Mouse (Mus musculus): Measurements from ENCODE around the gene Naa38. TPM values are rescaled to one million over a fixed set of nuclear protein-coding genes. Genes with fewer than 3 reads are reported as not detected.

Naa38 gene
- total RNA-seq, 1 experiment from 2014 or later = 93.2 TPM

DNA sequence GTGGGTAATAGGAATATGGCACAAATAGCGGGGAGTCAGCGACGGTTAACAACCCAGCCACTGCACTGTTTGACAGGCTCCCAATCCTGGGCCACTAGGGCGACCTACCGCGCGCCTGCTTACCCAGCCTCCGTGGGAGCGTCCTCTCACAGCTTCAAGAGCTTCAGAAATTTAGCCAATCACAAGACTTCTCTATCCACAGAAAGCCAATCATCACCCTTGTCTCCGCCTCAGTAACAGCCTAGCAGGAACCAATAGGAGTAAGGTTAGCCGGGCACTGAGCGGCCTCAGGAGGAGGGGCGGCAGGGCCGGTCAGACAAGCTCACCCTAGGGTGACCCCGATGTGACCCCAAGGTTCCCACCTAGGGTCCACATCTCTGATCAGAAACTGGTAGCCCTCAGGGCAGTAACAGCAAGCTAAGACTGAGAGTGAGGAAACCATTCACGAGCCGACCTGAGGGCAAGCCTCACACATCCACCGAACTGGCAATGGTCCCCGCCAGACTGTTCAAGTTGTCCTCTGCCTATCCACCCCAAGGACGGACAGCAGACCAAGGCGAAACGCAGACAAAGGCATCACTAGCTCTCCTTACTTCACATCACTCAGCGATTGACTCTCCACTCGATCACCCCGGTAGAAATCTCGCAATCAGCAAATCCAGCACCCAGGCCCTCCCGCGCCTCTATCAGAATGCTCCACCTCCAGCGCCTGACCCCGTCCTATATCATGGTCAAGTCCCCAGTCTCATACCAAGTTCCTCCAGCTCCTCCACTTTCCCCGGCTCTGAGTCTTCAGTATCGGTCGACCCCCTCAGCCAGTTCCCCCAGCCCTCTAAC, 13.5 kb downstream of the Naa38 start:
- ATAC-seq (replicated peaks in 1 of 2; ENCODE audit: insufficient read depth in 1 of 2, low FRiP score in 2 of 2, low TSS enrichment in 1 of 2, low read depth in 1 of 2, poor library complexity in 2 of 2, severe bottlenecking in 2 of 2) = peak; percentile 64 to 72

DNA sequence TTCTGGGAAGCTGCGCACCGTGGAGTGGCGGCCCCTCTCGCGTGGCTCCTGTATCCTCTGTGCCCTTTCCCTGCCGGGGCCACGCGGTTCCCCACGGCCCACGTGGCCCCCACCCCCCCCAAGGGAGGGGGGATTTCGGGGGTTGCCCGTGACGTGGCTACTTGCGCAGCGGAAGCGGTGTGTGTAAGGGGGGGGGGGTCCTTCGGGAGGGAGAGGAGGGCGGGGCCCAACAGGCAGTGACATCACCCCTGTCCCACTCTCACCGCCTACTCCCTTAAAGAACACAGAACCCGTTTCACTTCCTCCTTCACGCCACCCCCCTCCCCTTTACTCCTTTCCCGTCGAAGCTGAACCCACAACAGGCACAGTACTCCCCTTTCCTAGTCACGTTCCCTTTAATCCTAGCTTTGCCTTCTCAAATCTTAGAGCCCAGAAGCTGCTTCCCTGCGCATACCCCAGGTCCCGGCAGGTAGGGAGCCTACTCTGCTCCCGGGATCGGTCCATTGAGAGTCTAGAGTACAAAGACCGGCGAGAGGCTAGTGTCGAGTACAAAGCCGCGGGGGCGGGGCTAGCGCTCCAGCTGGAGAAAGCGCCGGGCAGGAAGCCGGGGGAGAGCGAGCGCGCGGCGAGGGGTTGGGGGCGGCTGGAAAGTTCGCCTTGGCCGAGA, 14.2 kb downstream of the Naa38 start:
- peak; percentile 30 to 34; a peak in 2 of 4 replicates for ATAC-seq (replicated peaks in 1 of 2; ENCODE audit: insufficient read depth in 1 of 2, low FRiP score in 2 of 2, low TSS enrichment in 1 of 2, low read depth in 1 of 2, poor library complexity in 2 of 2, severe bottlenecking in 2 of 2)

DNA sequence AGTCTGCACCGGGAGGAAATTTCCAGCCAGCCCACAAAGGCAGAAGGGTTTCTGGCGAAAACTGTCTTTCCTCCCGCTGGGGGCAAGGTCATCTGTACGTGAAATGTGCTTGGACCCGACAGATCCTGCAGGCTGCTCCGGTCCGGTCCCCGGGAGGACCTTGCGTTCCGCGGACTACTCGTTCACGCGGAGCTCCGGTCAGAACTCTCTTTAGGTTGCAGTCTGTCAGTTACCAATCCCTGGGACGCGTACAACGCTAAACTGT, 14.7 kb downstream of the Naa38 start:
- no peak for ATAC-seq (replicated peaks in 1 of 2; ENCODE audit: insufficient read depth in 1 of 2, low FRiP score in 2 of 2, low TSS enrichment in 1 of 2, low read depth in 1 of 2, poor library complexity in 2 of 2, severe bottlenecking in 2 of 2)

DNA sequence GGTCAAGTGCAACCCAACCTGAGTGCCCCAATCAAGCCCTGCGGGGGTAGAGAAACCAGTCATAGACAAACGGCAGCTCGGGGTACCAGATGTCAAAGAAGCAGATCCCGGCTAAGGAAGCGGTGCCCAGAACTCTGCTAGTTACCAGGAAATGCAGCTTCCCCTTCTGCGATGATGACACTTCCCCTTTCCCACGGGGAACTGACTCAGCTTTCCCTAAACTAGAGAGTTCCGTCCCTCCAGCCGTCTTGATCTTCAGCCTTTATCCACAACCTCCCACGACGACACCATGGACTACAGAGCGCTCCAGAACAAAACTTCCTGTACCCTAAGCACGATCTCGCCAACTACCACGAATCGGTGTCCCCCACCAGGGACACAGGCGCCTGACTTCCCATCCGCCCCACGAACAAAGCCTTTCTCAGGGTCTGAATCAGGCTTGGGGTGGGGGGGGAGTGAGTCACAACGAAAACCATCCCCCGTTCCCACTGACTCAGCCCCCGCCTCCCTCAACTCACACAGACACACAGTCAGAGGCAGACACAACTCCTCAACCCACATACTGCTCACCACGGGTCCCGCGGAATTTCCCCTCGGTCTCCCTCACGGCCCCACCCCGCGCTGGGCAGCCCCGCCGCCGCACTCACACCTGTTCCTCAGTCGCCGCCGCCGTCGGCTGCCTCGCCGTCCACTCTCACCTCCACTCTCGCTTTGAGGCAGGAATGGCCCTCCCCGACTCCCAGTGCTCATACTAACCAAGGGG, 15.2 kb downstream of the Naa38 start:
- peak; percentile 1 to 22; a peak in 2 of 4 replicates for ATAC-seq (replicated peaks in 1 of 2; ENCODE audit: insufficient read depth in 1 of 2, low FRiP score in 2 of 2, low TSS enrichment in 1 of 2, low read depth in 1 of 2, poor library complexity in 2 of 2, severe bottlenecking in 2 of 2)

DNA sequence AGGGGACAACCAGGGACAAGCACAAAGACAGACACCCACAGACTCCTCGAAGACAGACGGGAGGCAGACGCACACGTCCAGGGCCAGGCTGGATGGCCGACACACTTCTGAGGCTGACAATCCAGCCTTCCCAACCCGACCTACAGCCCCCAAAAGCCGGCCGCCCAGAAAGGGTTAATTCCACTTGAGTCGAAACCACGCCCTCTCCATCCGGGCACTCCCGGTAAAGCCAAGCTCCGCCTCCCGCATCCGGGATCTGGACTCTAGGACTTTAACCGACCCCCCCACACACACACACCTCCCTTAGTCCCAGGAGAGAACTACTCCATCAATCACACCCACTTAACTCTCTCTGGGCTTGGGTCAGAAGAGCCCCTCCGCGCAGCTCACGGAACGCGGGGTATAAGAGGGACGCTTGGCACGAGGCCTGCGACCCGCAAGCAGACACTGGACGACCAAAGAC, 15.8 kb downstream of the Naa38 start:
- ATAC-seq (replicated peaks in 1 of 2; ENCODE audit: insufficient read depth in 1 of 2, low FRiP score in 2 of 2, low TSS enrichment in 1 of 2, low read depth in 1 of 2, poor library complexity in 2 of 2, severe bottlenecking in 2 of 2) = peak; percentile 6 to 8; a peak in 1 of 4 replicates

DNA sequence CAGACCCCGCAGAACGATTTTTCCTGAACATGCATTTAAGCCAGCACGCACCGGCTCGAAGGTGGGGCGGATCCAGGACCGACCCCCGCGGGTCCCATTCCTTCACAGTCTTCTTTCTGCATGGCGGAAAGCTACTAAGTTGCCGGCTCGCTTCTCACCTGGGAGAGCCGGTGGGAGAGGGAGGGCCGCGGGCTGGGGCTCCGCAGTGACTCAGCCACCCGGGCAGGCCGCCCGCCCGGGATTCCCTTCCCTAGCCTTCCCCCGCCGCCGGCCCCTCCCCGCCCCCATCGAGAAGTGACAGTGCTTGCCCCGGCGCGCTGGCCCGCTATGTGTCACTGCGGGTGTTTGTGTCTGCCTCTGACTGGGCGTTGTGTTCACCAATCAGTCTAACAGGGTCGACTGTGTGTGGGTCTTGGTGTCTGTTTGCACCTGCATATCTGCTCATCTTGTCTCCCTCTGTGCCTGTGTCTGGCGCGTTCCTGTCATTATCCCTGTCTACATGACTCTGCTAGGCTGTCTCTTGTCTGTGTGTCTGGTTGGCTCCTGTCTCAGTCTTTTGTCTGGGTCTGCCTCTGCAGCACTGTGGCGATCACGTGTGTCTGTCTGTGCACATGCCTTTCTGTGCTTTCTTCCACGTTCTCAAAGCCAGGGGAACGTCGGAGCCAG, 16.4 kb downstream of the Naa38 start:
- no peak for ATAC-seq (replicated peaks in 1 of 2; ENCODE audit: insufficient read depth in 1 of 2, low FRiP score in 2 of 2, low TSS enrichment in 1 of 2, low read depth in 1 of 2, poor library complexity in 2 of 2, severe bottlenecking in 2 of 2)

DNA sequence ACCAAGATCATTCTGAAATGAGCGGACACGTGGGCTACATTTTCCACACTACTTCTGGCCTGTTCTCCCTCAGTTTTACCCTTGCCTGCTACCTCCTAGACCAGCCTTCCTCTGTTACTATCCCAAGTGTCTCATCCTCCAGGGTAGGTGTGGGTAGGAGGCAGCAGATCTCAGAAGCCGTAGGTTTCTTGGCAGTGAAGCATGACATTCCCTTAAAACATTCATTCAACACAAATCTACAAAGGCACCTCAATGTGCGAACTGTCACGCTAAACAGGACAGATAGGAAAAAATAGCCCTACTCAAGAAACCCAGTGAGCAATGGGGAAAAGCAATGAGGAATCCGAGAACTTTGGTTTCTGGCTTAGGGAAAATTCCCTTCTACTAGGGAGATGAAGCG, 17.3 kb downstream of the Naa38 start:
- ATAC-seq (replicated peaks in 1 of 2; ENCODE audit: insufficient read depth in 1 of 2, low FRiP score in 2 of 2, low TSS enrichment in 1 of 2, low read depth in 1 of 2, poor library complexity in 2 of 2, severe bottlenecking in 2 of 2) = no peak

DNA sequence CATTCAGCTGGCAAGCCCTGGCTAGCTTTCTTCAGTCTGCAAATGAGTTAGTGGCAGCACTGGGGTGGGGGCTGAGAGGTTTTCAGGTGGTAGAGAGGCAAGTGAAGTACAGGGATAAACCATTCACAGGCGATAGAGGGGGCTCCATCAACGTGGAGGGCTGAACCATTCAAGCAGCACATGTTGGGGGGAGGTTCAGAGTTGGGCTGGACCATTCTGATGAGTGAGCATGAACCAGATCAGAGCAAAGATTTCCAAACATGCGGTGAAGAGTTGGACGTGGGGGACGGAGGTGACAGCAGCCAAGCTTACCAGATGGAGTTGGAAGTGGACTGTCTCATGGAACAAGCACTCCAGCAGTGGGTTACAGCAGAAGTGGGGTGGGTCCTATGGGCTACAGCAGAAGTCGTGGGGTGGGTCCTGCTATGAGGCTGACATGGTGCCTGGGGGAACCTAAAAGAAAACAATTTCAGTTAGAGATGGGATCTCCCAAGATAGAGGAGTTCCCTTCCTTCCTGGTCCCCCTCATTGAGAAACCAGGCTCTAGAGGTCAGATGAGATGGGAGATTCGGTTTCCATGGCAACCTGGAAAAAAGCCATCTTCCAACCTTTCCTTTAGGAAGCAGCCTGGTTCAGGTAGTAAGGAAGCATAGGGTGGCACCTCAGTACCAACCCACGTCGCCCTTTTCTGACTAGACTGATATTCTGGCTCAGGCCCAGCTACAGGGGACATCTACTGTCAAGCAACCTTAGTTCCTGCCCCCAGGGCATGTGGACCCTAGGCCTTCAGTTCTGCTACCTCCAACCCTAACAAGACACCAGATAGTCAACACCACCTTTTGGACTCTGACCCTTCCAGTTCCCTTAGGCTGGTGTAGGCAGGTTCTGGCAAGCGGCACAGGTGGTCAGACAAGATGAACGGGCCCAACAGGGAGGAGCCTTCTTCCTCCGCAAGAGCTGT, 18.2 kb downstream of the Naa38 start, which contains the start of gene Kdm6b:
Gene Kdm6b (minus strand): TSS at position 455 of the 961 bp plus-strand sequence.
- no peak for ATAC-seq (replicated peaks in 1 of 2; ENCODE audit: insufficient read depth in 1 of 2, low FRiP score in 2 of 2, low TSS enrichment in 1 of 2, low read depth in 1 of 2, poor library complexity in 2 of 2, severe bottlenecking in 2 of 2)

DNA sequence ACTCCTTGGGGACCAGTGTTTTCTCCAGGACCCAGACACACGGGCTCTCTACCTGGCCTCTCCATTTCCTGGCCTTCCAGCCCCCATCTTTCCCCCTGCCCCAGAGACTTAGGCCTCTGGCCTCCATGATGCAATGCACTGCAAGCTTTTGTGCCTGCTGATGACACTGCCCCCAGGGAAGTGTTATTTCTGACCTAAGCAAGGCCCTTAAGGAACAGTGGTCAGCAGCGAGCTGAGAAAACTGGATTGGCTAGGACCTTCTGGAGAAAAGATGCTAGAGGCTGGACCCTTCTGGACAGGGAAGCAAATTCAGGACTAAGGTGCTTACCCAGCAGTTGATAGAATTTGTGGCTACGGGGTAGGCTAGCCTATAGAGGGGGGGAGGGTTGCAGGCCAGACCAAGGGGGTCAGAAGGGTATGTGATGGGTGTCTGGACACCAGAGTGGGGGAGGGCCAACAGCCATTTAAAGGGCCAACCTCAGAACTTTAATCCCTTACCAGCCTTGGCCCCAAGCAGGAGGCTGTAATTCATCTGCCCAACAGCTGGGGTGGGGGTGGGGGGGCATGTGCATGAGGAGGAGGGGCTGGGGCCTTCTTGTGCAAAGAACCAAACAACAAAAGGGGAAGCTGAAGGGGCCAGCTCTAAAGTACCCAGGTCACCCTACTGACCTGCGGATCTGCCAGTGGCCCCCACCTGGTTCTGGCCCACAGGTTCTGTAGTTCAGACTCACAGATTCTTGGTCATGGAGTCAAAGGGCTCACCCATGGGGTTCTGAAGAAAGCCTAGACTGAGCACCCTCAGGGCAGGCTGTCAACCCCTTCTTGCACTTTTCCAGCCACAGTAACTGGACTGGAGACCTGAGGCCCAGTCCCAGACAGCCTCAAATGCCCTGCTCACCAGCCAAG, 19.4 kb downstream of the Naa38 start:
- no peak for ATAC-seq (replicated peaks in 1 of 2; ENCODE audit: insufficient read depth in 1 of 2, low FRiP score in 2 of 2, low TSS enrichment in 1 of 2, low read depth in 1 of 2, poor library complexity in 2 of 2, severe bottlenecking in 2 of 2)

DNA sequence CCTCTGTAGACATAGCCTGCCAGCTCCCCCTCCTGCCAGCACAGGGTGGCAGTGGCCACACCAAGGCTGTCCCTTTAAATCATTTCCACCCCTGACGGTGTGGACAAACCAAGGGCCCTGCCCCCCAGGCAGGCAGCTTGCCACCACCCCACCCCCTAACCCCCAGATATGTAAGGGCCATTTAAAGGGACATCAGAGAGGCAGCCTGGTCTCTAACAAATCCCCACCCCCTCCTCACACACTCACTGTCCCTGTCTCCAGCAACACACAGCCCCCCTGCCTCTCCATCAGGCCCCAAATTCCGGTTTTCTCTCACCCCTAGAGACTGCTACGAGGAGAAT, 20.0 kb downstream of the Naa38 start:
- no peak for ATAC-seq (replicated peaks in 1 of 2; ENCODE audit: insufficient read depth in 1 of 2, low FRiP score in 2 of 2, low TSS enrichment in 1 of 2, low read depth in 1 of 2, poor library complexity in 2 of 2, severe bottlenecking in 2 of 2)

DNA sequence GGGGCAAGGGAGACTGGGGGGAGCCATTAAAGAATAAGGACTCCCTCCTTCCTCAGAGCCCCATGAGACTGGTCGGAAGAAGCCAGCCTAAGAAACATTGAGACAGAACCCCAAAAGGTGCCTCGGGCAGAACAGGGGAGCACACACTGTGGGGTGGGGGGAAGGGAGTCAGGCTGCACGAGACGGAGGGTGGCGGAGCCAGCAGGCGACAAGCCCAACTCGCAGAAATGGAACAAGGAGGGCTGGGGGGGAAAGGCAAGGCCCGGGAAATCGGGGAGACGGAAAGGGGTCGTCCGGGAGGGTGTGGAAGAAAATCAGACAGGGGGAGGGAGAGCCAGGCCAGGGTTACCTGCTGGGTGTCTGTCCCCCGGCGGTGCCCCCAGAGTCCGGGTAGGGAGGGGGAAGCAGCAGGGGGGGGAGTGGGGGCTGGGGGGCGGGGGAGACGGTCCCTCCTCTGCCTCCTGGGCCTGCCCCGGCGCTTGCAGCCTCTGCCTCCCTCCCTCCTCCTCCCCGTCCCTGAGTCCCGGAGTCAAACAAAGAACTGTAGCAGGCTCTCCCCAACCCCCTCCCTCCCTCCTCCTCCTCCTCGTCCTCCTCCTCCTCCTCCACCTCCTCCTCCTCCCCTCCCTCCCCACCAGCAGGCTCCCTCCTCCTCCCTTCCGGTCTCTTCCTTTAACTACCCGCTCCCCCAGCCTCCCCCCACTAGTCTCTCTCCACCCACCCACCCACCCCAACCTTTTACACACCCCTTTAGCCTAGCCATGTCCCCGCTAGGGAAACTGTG, 20.6 kb downstream of the Naa38 start:
- ATAC-seq (replicated peaks in 1 of 2; ENCODE audit: insufficient read depth in 1 of 2, low FRiP score in 2 of 2, low TSS enrichment in 1 of 2, low read depth in 1 of 2, poor library complexity in 2 of 2, severe bottlenecking in 2 of 2) = no peak

DNA sequence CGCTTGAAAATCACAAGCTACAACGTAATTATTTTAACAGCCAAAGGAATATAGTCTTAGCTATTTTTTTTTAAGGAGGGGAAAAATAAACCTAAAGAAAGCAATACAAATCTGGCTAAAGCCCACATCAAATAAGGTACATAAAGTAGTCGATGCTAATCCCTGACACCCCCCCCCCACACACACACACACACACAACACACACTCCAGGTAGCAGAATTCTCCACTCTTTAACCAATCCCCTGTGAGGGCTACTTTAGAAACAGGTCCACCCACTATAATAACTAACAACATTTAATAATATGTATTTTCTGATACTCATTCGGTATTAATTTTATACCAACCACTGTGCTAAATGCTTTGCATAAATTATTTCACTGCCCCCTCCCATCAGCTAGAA, 21.2 kb downstream of the Naa38 start:
- no peak for ATAC-seq (replicated peaks in 1 of 2; ENCODE audit: insufficient read depth in 1 of 2, low FRiP score in 2 of 2, low TSS enrichment in 1 of 2, low read depth in 1 of 2, poor library complexity in 2 of 2, severe bottlenecking in 2 of 2)

DNA sequence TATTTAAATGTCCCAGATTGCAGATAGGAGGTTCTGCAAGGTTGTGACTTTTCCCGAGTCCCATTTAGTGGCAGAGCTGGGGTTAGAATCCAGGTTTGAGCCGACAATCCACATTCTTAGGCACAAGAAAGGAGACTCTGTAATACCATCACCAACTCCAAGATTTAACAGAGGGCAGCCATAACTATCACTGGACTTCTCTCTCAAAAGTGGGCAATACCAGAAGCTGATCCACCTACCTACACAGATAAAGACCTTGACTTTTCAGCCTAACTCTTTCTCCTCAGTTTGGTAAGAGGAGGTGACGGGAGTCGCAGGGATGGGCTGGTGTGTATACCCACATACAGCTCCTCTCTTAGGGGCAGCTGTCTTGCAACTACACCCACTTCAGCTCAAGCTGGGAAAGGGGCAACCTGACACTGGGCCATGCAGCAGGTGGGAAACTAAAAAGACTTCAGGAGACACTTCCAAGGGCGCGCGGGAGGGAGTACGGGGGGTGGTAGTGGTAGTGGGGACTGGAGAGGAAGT, 21.7 kb downstream of the Naa38 start:
- ATAC-seq (replicated peaks in 1 of 2; ENCODE audit: insufficient read depth in 1 of 2, low FRiP score in 2 of 2, low TSS enrichment in 1 of 2, low read depth in 1 of 2, poor library complexity in 2 of 2, severe bottlenecking in 2 of 2) = no peak

DNA sequence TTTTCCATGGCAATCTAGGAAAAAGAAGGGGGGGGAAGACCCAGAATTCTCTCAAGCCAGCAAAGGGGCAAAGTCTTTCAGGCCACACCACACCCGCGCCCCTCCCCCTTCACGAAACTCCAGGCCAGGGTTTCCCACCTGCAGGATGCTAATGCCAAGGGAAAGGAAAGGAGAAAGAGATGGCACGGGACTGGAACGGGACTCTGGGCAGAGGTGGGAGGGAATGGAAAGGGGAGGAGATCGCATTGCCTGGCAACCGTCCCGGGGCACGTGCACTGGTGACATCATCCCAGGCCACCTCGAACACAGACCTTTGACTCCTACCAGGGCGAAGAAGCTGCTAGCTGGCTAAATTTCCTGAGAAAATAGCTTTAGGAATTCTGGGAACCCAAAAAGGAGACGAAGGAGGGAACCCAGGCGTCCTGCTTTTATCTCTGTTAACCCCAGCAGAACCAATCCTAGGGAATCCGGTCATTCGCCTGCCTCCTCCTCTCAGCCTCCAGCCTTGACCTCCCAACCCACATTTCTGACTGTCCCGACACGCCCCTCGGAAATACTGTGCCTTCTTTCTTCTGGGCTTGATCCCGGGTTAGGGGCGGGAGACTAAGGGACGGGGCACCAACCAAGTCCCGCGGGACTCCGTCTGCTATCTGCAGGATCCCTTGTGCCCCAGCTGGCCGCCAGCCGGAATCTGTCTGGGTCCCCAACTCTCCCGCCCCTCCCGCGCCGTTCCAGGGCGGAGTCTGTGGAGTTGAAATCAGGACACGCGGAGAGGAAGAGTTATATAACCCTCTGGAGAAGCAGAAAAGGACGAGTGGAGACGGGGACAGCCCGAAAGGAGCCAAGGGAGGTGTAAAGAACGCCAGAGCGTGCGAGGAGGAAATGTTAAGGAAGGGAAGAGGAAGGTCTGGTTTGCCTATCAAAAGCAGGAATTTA, 22.4 kb downstream of the Naa38 start:
- peak; percentile 14 to 25; a peak in 3 of 4 replicates for ATAC-seq (replicated peaks in 1 of 2; ENCODE audit: insufficient read depth in 1 of 2, low FRiP score in 2 of 2, low TSS enrichment in 1 of 2, low read depth in 1 of 2, poor library complexity in 2 of 2, severe bottlenecking in 2 of 2)

Data from hematopoietic stem cell, adult 5-6 weeks (primary cell).